Comparison of ENCODE assay signal across 17 mouse cellular contexts in the genomic region with DNA sequence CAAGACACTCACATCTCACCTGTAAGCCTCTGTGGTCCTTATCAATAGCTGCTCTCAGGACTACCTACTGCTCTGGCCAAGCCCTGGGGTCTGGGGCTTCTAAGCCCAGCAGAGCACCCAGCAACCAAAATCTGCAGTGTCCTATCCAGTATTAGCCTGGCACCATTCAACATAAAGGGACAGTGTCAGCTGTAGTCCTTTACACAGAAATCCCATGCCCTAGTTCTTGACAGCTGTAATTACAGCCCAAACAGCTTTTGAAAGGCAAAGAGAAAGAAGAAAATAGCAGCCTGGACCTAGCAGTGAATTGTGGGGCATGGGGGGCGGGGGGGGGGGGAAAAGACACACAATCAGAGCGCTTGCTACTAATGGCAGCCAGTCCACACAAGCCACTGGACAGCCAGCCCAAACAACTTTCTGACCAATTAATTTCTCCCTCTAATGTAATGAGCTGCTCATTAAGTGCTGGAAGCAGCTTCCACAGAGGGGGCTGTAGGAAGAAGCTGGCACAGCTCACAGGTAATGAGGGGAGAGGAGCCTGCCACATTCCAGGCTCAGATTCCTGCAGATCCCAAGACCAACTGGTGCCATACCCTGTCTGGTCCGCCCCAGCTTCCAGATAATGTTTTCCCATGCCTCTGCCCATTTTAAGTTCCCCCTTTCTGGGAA.
DNase-seq lines count a peak whose midpoint lies in the region; ATAC-seq and TF ChIP-seq lines count a peak whose summit lies in the region.
"Had no signal": no experiment of that assay in that cellular context is flagged by ENCODE, and none has a peak within 500 bp of the region (broad histone marks: within the 10 kb centered on the region; RNA-seq: fewer than 3 reads in every experiment).

No protein-coding gene starts in this region.

- H3K4me3 ChIP-seq in stomach, embryonic 16.5 days (replicated peaks; ENCODE audit: low read length), result no peak overlapping the region
- H3K4me3 ChIP-seq in stomach, postnatal 0 days (ENCODE audit: low read depth, low read length), result no peak overlapping the region
- H3K4me3 ChIP-seq in forebrain, embryonic 15.5 days, result no peak overlapping the region
- no peak overlapping the region for H3K4me3 ChIP-seq in midbrain, embryonic 14.5 days (replicated peaks; ENCODE audit: low read depth, low read length)
- H3K4me3 ChIP-seq: embryonic facial prominence, embryonic 12.5 days; limb, embryonic 15.5 days had no signal

- 64% methylated on average over 2 of the region's 3 CpGs for WGBS in stomach, embryonic 16.5 days
- 69% methylated on average over 3 of the region's 3 CpGs for WGBS in stomach, postnatal 0 days
- WGBS in forebrain, embryonic 15.5 days, result 12% methylated on average over 3 of the region's 3 CpGs
- WGBS in midbrain, embryonic 14.5 days, result 71% methylated on average over 3 of the region's 3 CpGs

- H3K36me3 ChIP-seq in stomach, embryonic 16.5 days (ENCODE audit: control insufficient read depth, insufficient read depth, low read length), result no peaks in the 10 kb centered on the region
- no peaks in the 10 kb centered on the region for H3K36me3 ChIP-seq in stomach, postnatal 0 days (ENCODE audit: control insufficient read depth, insufficient read depth, low read length)
- no peaks in the 10 kb centered on the region for H3K36me3 ChIP-seq in forebrain, embryonic 15.5 days
- H3K36me3 ChIP-seq in midbrain, embryonic 14.5 days (ENCODE audit: control insufficient read depth, insufficient read depth, low read length), result no peaks in the 10 kb centered on the region
- H3K36me3 ChIP-seq: embryonic facial prominence, embryonic 12.5 days; G1E; limb, embryonic 15.5 days had no signal

- H3K27ac ChIP-seq in stomach, embryonic 16.5 days (ENCODE audit: low read length), result no peak overlapping the region
- H3K27ac ChIP-seq in stomach, postnatal 0 days (replicated peaks), result no peak overlapping the region
- H3K27ac ChIP-seq in forebrain, embryonic 15.5 days (replicated peaks), result peak overlapping the region; percentile 58; the same call in 1 of the 2 replicates
- no peak overlapping the region for H3K27ac ChIP-seq in midbrain, embryonic 14.5 days (replicated peaks; ENCODE audit: low read depth, low read length)
- H3K27ac ChIP-seq: embryonic facial prominence, embryonic 12.5 days; kidney, postnatal 0 days; limb, embryonic 15.5 days had no signal

- TF ChIP-seq EP300 in stomach, postnatal 0 days (optimal IDR thresholded peaks at IDR 0.05), result no peak

- no peaks in the 10 kb centered on the region for H3K27me3 ChIP-seq in stomach, embryonic 16.5 days (ENCODE audit: control insufficient read depth, insufficient read depth, low read length)
- no peaks in the 10 kb centered on the region for H3K27me3 ChIP-seq in stomach, postnatal 0 days (ENCODE audit: control insufficient read depth, insufficient read depth, low read length)
- no peaks in the 10 kb centered on the region for H3K27me3 ChIP-seq in forebrain, embryonic 15.5 days
- no peaks in the 10 kb centered on the region for H3K27me3 ChIP-seq in midbrain, embryonic 14.5 days (ENCODE audit: control insufficient read depth, insufficient read depth, low read length)
- H3K27me3 ChIP-seq: embryonic facial prominence, embryonic 12.5 days; limb, embryonic 15.5 days had no signal

- H3K9ac ChIP-seq in stomach, embryonic 16.5 days (ENCODE audit: low read length), result no peak overlapping the region
- H3K9ac ChIP-seq in stomach, postnatal 0 days (ENCODE audit: low read length), result no peak overlapping the region
- no peak overlapping the region for H3K9ac ChIP-seq in forebrain, embryonic 15.5 days (replicated peaks)
- H3K9ac ChIP-seq in midbrain, embryonic 14.5 days (replicated peaks; ENCODE audit: low read length), result no peak overlapping the region
- H3K9ac ChIP-seq: embryonic facial prominence, embryonic 12.5 days; limb, embryonic 15.5 days; liver, postnatal 0 days had no signal

- DNase-seq in stomach, postnatal 0 days (ENCODE audit: low spot score), result no peak
- DNase-seq in midbrain, embryonic 14.5 days, result peak; percentile 10
- DNase-seq in spleen, adult 12 weeks (ENCODE audit: low spot score), result no peak
- DNase-seq in kidney, postnatal 25 days, result no peak
- DNase-seq in adrenal gland, postnatal 14 days, result no peak
- no peak for DNase-seq in spleen, postnatal 4 days (ENCODE audit: low spot score in 2 of 2)
- DNase-seq: adrenal gland, postnatal 25 days; cerebellum, postnatal 25 days; gastrocnemius, postnatal 14 days; heart, postnatal 10 days; liver, postnatal 0 days had no signal

- no peak for TF ChIP-seq CTCF in stomach, postnatal 0 days (IDR thresholded peaks at IDR 0.05; ENCODE audit: low read depth)

- ATAC-seq in stomach, embryonic 16.5 days (ENCODE audit: insufficient read depth, low FRiP score), result 0 out of 2 replicates have a peak, but pooled peaks have one; percentile 29
- no peak for ATAC-seq in stomach, postnatal 0 days (ENCODE audit: low FRiP score, low TSS enrichment)
- peak; percentile 89 for ATAC-seq in forebrain, embryonic 15.5 days (replicated peaks)
- no peak for ATAC-seq in midbrain, embryonic 14.5 days (ENCODE audit: low FRiP score, low TSS enrichment)
- ATAC-seq: liver, postnatal 0 days had no signal

- no peak overlapping the region for H3K4me2 ChIP-seq in stomach, embryonic 16.5 days (ENCODE audit: low read depth, low read length)
- no peak overlapping the region for H3K4me2 ChIP-seq in stomach, postnatal 0 days (replicated peaks; ENCODE audit: low read depth)
- H3K4me2 ChIP-seq in forebrain, embryonic 15.5 days (replicated peaks), result no peak overlapping the region
- H3K4me2 ChIP-seq in midbrain, embryonic 14.5 days (ENCODE audit: low read length), result no peak overlapping the region
- H3K4me2 ChIP-seq: embryonic facial prominence, embryonic 12.5 days; limb, embryonic 15.5 days had no signal

- no peaks in the 10 kb centered on the region for H3K4me1 ChIP-seq in stomach, embryonic 16.5 days (ENCODE audit: control insufficient read depth, insufficient read depth, low read length)
- no peaks in the 10 kb centered on the region for H3K4me1 ChIP-seq in stomach, postnatal 0 days (replicated peaks; ENCODE audit: control insufficient read depth, insufficient read depth)
- H3K4me1 ChIP-seq in forebrain, embryonic 15.5 days, result peaks cover 28% of the 10 kb centered on the region
- no peaks in the 10 kb centered on the region for H3K4me1 ChIP-seq in midbrain, embryonic 14.5 days (ENCODE audit: control insufficient read depth, insufficient read depth, low read length)
- H3K4me1 ChIP-seq: embryonic facial prominence, embryonic 12.5 days; limb, embryonic 15.5 days had no signal

- H3K9me3 ChIP-seq in stomach, embryonic 16.5 days (replicated peaks; ENCODE audit: control insufficient read depth, low read length), result no peaks in the 10 kb centered on the region
- H3K9me3 ChIP-seq in stomach, postnatal 0 days (ENCODE audit: control insufficient read depth, low read length), result no peaks in the 10 kb centered on the region
- H3K9me3 ChIP-seq in forebrain, embryonic 15.5 days, result no peaks in the 10 kb centered on the region
- no peaks in the 10 kb centered on the region for H3K9me3 ChIP-seq in midbrain, embryonic 14.5 days (ENCODE audit: control insufficient read depth, low read length)
- H3K9me3 ChIP-seq: embryonic facial prominence, embryonic 12.5 days; limb, embryonic 15.5 days had no signal

Comparison
In these comparisons a context has a peak if more than half of its experiments do, and no peak if none do; other contexts are left out.
1. ATAC-seq: peak in stomach, embryonic 16.5 days (single experiment) and forebrain, embryonic 15.5 days (single experiment); none in stomach, postnatal 0 days (single experiment) and midbrain, embryonic 14.5 days (single experiment).